In the genomic region with DNA sequence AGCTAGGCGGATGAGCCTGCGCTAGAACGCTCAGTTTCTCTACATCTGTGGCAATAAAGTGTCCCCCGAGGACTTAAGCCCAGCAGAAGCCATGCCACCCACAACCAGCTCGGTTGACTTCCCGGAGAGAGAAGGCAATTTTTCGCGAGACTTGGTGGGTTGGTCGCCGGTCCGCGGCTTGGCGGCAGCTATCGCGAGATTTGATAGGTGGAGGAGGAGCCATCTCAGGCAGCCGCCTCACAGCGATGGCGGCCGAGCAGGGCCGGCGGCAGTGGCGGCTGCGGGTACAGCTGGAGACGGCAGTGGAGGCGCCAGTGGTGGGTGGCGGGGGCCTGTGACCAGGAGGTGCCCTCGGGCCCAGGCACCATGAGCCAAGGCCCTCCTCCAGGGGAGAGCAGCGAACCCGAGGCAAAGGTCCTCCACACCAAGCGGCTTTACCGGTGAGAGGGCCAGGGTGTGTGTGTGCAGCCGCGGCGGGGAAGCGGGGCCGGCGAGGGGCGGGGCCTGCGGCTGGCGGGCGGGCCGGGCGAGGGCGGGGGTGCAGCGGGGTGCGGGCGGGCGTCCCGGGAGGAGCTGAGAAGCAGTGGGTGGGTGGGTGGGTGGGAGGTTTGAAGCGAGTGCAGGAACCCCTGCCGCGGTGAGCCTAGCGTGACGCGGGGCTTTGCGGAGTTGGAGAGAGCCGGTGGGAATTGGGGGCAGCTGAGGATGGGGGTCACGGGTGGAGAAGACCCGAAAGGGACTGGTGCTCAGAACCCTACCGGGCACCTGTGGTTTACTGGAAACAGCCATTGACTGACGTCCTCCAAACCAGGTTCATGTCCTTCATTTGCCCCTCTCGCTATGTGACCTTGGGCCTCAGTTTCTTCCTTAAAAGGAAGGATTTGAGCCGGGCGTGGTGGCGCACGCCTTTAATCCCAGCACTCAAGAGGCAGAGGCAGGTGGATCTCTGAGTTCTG, we compare ENCODE assay signal across 8 mouse cellular contexts. TPM values are rescaled to one million over a fixed set of nuclear protein-coding genes. Genes with fewer than 3 reads are reported as not detected.
A peak's percentile ranks its signal among the peaks of the same experiment; 100 is the strongest.
DNase-seq lines count a peak whose midpoint lies in the region; ATAC-seq lines count a peak whose summit lies in the region.

Gene Tmem79, minus strand, starts transcription at position 91 of the 956 bp plus-strand sequence.
Gene Smg5, plus strand, starts transcription at position 203 of the 956 bp plus-strand sequence.

- H3K9me3 ChIP-seq in hindbrain, embryonic 11.5 days (ENCODE audit: control insufficient read depth, low read length) = no peaks in the 10 kb centered on the region

- peak; percentile 97 for DNase-seq in MN1 (ENCODE audit: low spot score)
- peak; percentile 95 for DNase-seq in cerebellum, adult 9-10 months
- DNase-seq in frontal cortex, adult 2 months (ENCODE audit: extremely low spot score in 1 of 2, low spot score in 1 of 2) = peak; percentile 91 to 97
- DNase-seq in hindbrain, embryonic 11.5 days (ENCODE audit: low spot score) = peak; percentile 95
- DNase-seq in layer of hippocampus, postnatal 10 days (ENCODE audit: low spot score in 2 of 2) = peak; percentile 96
- DNase-seq in lung, postnatal 10 days = peak; percentile 98
- DNase-seq in ovary, postnatal 36 days (ENCODE audit: low spot score) = peak; percentile 96
- peak; percentile 98 for DNase-seq in thymus, postnatal 25 days

- H3K36me3 ChIP-seq in hindbrain, embryonic 11.5 days (ENCODE audit: control insufficient read depth, insufficient read depth, low read length) = no peaks in the 10 kb centered on the region

- peak within 1 kb of the TSS; percentile 53 for H3K4me2 ChIP-seq in hindbrain, embryonic 11.5 days (replicated peaks; ENCODE audit: low read depth, low read length)

- H3K27me3 ChIP-seq in hindbrain, embryonic 11.5 days (ENCODE audit: control insufficient read depth, insufficient read depth, low read length) = no peaks in the 10 kb centered on the region

- peak within 1 kb of the TSS; percentile 94 for H3K9ac ChIP-seq in hindbrain, embryonic 11.5 days (ENCODE audit: low read depth, low read length)

- peak within 1 kb of the TSS; percentile 87 for H3K27ac ChIP-seq in hindbrain, embryonic 11.5 days (ENCODE audit: low read depth, low read length)

- WGBS in hindbrain, embryonic 11.5 days = 3% methylated on average over 58 of the region's 66 CpGs

- H3K4me1 ChIP-seq in hindbrain, embryonic 11.5 days (replicated peaks; ENCODE audit: control insufficient read depth, insufficient read depth, low read length) = peaks cover 8% of the 10 kb centered on the region; the same call in 1 of the 2 replicates

- ATAC-seq in hindbrain, embryonic 11.5 days (ENCODE audit: low FRiP score) = peak; percentile 92

- peak within 1 kb of the TSS; percentile 82 for H3K4me3 ChIP-seq in hindbrain, embryonic 11.5 days (ENCODE audit: low read depth, low read length)

RNA-seq across cellular contexts. Expression of gene Tmem79, which starts in this region (rescaled TPM):
- 0.64 and 0.78 TPM in 2 replicates for polyA plus RNA-seq in frontal cortex, adult 2 months (2012; rRNA removed)
- polyA plus RNA-seq in hindbrain, embryonic 11.5 days (2014; fragmentation: Nextera tagmentation; extraction: Ambion mirVana) = 1.7 TPM in 2 replicates
- total RNA-seq in layer of hippocampus, postnatal 10 days (2021) = under 1 TPM; 0.71 to 0.87 TPM

RNA-seq across cellular contexts. Expression of gene Smg5, which starts in this region (rescaled TPM):
- 87.8 and 92.8 TPM in 2 replicates for polyA plus RNA-seq in frontal cortex, adult 2 months (2012; rRNA removed)
- 42.0 and 44.5 TPM in 2 replicates for polyA plus RNA-seq in hindbrain, embryonic 11.5 days (2014; fragmentation: Nextera tagmentation; extraction: Ambion mirVana)
- total RNA-seq in layer of hippocampus, postnatal 10 days (2021) = 10 to 100 TPM; 71.6 to 72.7 TPM

Comparison
In these comparisons a context has a peak if more than half of its experiments do, and no peak if none do; other contexts are left out.
1. Peak in every context shown above with its lines: DNase-seq, ATAC-seq, H3K4me3 ChIP-seq and H3K27ac ChIP-seq.